Mouse (Mus musculus) testis, adult 2 months (tissue): ENCODE measurements around the gene Mroh2a.

ENCODE experiments used
- CTCF ChIP-seq: fragments of 200-500 bp; IDR thresholded peaks from 2 replicates; pipeline ENCODE4 v1.5.1; 2012; ENCODE audit warnings: low read depth, mild to moderate bottlenecking, inconsistent platforms, low read length, moderate library complexity; ENCODE audit not compliant: control insufficient read depth, insufficient read depth, insufficient replicate concordance
- POLR2A ChIP-seq: fragments of 200-500 bp; IDR thresholded peaks from 2 replicates; pipeline ENCODE4 v1.6.1; 2012; ENCODE audit warnings: low read depth, mild to moderate bottlenecking, inconsistent platforms, low read length, moderate library complexity; ENCODE audit not compliant: control insufficient read depth

GRCm38 (mm10) chr1:88237311-88237710, 10.5 kb downstream of the Mroh2a start:
- no peak for TF ChIP-seq POLR2A
- no peak for TF ChIP-seq CTCF
